Mouse (Mus musculus) stomach, postnatal 0 days (tissue): ENCODE results near the gene Nebl. TPM values are rescaled to one million over a fixed set of nuclear protein-coding genes. Genes with fewer than 3 reads are reported as not detected.

Experiments
- ATAC-seq: fragments of 200-750 bp; cut with Nextera tagmentation; 2 replicates; pipeline ENCODE4 v1.8.0; 2017; ENCODE audit not compliant: low FRiP score, low TSS enrichment
- DNase-seq: peaks from one replicate; pipeline ENCODE4 v3.0.0-alpha.2; 2016; ENCODE audit warnings: low spot score
- H3K27ac ChIP-seq: fragments of 300-500 bp; sonication (generic); replicated peaks from 2 replicates; pipeline ENCODE4 v1.5.1; 2014; ENCODE audit warnings: mild to moderate bottlenecking, control low read depth
- H3K27me3 ChIP-seq: fragments of 300-500 bp; sonication (generic); 2 replicates; pipeline ENCODE4 v1.6.1; 2014; ENCODE audit warnings: low read length; ENCODE audit not compliant: control insufficient read depth, insufficient read depth
- H3K36me3 ChIP-seq: fragments of 300-500 bp; sonication (generic); 2 replicates; pipeline ENCODE4 v1.6.1; 2014; ENCODE audit warnings: low read length, mixed read lengths; ENCODE audit not compliant: control insufficient read depth, insufficient read depth
- H3K4me1 ChIP-seq: fragments of 300-500 bp; sonication (generic); replicated peaks from 2 replicates; pipeline ENCODE4 v1.6.1; 2014; ENCODE audit warnings: antibody characterized with exemption; ENCODE audit not compliant: control insufficient read depth, insufficient read depth
- H3K4me2 ChIP-seq: fragments of 300-500 bp; sonication (generic); replicated peaks from 2 replicates; pipeline ENCODE4 v1.6.1; 2014; ENCODE audit warnings: low read depth, mild to moderate bottlenecking, control low read depth, moderate library complexity
- H3K4me3 ChIP-seq: fragments of 300-500 bp; sonication (generic); 2 replicates; pipeline ENCODE4 v1.5.1; 2014; ENCODE audit warnings: low read depth, low read length, control low read depth
- H3K9ac ChIP-seq: fragments of 300-500 bp; sonication (generic); 2 replicates; pipeline ENCODE4 v1.6.1; 2014; ENCODE audit warnings: mild to moderate bottlenecking, low read length, control low read depth, mixed read lengths
- H3K9me3 ChIP-seq: fragments of 300-500 bp; sonication (generic); 2 replicates; pipeline ENCODE4 v1.6.1; 2016; ENCODE audit warnings: low read length; ENCODE audit not compliant: control insufficient read depth
- CTCF ChIP-seq: IDR thresholded peaks from 2 replicates; pipeline ENCODE4 v1.5.1; 2016; ENCODE audit warnings: antibody characterized with exemption, low read depth, mild to moderate bottlenecking, moderate library complexity
- EP300 ChIP-seq: optimal IDR thresholded peaks from 2 replicates; pipeline ENCODE3; 2016; ENCODE audit warnings: antibody characterized with exemption
- WGBS: fragments of 180-500 bp; shearing (Covaris S2); extraction: QIAGEN DNeasy Blood & Tissue Kit; methylation state at CpG from one replicate; pipeline ENCODE4 v1.1.7; 2014; 5-methylcytosine and 5-hydroxymethylcytosine counted together
- polyA plus RNA-seq: library from polyadenylated mRNA; unstranded; fragments of >200 nt; fragmentation: Nextera tagmentation; extraction: Ambion mirVana; gene quantifications from 2 replicates; pipeline ENCODE4 v1.2.1, GENCODE M21; 2015

Gene Nebl
- polyA plus RNA-seq, 1 experiment from 2014 or later, result 7.9 TPM

- Histone ChIP-seq H3K36me3 (no peaks in the 10 kb centered on the region), H3K27ac (no peak overlapping the region), H3K9ac (no peak overlapping the region), H3K4me1 (no peaks in the 10 kb centered on the region), H3K4me3 (no peak overlapping the region), H3K27me3 (no peaks in the 10 kb centered on the region), H3K9me3 (no peaks in the 10 kb centered on the region), H3K4me2 (no peak overlapping the region)
- no peak for ATAC-seq
- no peak for DNase-seq
- 30% methylated on average over 2 of the region's 2 CpGs for WGBS
- TF ChIP-seq CTCF (no peak), EP300 (no peak)
Measured at GRCm38 (mm10) chr2:17597932-17598331, 133.3 kb downstream of the Nebl start.

- no peak for TF ChIP-seq CTCF
- no peak for TF ChIP-seq EP300
- Histone ChIP-seq H3K4me2 (no peak overlapping the region), H3K9me3 (no peaks in the 10 kb centered on the region), H3K27me3 (no peaks in the 10 kb centered on the region), H3K4me3 (no peak overlapping the region), H3K36me3 (no peaks in the 10 kb centered on the region), H3K9ac (no peak overlapping the region), H3K27ac (no peak overlapping the region), H3K4me1 (no peaks in the 10 kb centered on the region)
- DNase-seq, result no peak
- ATAC-seq, result no peak
- WGBS, result 85% methylated on average over 3 of the region's 3 CpGs
Measured at GRCm38 (mm10) chr2:17589669-17590068, 141.6 kb downstream of the Nebl start.

- no peak overlapping the region for H3K27ac ChIP-seq
- no peak overlapping the region for H3K4me3 ChIP-seq
- TF ChIP-seq EP300 (no peak), CTCF (no peak)
- H3K9me3 ChIP-seq, result no peaks in the 10 kb centered on the region
- no peak overlapping the region for H3K9ac ChIP-seq
- DNase-seq (no peak), ATAC-seq (no peak)
- H3K4me2 ChIP-seq, result no peak overlapping the region
- H3K27me3 ChIP-seq, result no peaks in the 10 kb centered on the region
- H3K4me1 ChIP-seq, result no peaks in the 10 kb centered on the region
- H3K36me3 ChIP-seq, result no peaks in the 10 kb centered on the region
- WGBS, result 75% methylated on average over 6 of the region's 6 CpGs
Measured at GRCm38 (mm10) chr2:17585329-17585992, 145.8 kb downstream of the Nebl start.

GRCm38 (mm10) chr2:17575648-17576047, 155.6 kb downstream of the Nebl start:
- ATAC-seq (no peak), DNase-seq (no peak)
- Histone ChIP-seq H3K27me3 (no peaks in the 10 kb centered on the region), H3K9ac (no peak overlapping the region), H3K27ac (no peak overlapping the region), H3K4me2 (no peak overlapping the region), H3K36me3 (no peaks in the 10 kb centered on the region), H3K4me1 (no peaks in the 10 kb centered on the region), H3K4me3 (no peak overlapping the region), H3K9me3 (no peaks in the 10 kb centered on the region)
- WGBS, result 65% methylated on average over 3 of the region's 3 CpGs
- TF ChIP-seq EP300, result no peak
- no peak for TF ChIP-seq CTCF

DNA sequence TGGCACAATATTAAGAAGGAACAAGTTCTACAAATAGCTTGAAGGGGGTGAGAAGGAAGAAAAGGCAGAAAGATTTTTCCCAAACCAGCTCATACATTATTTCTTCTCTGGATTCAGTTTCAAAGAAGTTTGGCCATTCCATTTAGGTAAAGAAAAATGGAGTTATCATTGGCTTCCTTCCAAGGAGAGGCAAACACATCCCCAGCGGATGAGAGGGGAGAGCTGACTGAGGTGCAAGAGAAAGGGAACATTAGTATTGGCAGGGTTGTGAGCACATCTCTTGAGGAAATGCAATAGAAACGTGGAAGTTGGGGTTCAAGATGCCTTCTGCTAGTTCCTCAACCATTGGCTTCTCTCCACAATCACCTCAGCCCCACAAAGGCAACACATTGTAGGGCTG, 159.5 kb downstream of the Nebl start:
- no peak for DNase-seq
- Histone ChIP-seq H3K4me2 (no peak overlapping the region), H3K27ac (no peak overlapping the region), H3K4me1 (no peaks in the 10 kb centered on the region), H3K9ac (no peak overlapping the region), H3K27me3 (no peaks in the 10 kb centered on the region), H3K4me3 (no peak overlapping the region), H3K36me3 (no peaks in the 10 kb centered on the region), H3K9me3 (no peaks in the 10 kb centered on the region)
- TF ChIP-seq CTCF, result no peak
- no peak for TF ChIP-seq EP300
- ATAC-seq, result no peak
- 56% methylated on average over 2 of the region's 2 CpGs for WGBS

DNA sequence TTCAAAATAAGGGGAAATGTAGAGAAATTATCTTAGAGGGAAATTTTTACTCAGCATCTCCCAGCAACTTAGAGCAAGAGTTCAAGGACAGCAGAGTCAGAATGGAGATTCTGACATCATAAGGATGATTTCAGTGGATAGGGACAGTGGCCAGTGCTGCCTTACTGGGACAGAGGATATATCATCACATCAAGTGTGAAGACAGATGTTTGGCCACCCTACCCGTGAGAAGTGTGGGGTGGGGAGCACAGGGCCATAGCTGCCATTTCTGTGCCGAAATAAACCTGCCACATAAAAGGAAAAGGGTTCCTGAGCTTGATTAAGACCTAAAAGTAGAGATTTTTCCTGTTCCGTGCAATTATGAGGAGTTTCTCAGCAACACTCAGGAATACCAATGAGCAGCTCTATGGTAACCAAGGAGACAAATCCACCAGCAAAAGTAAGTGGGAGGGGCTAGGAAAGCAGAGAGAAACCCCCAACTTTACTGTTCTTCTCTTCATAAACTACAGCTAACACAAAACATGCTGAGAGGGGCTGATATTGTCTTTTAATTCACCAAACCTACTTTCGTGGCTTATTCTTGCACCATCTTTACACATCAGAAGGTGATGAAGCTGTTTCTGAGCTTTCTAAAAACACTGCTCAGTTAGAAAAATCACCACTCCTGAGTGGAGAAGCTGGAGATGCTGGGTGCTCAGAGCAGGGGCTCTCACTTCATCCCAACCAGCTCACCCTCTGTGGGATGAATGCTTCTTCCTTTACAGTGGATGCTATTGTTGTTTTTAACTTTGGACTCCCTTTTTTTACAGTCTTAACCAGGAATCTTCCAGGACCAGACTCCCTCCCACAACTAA, 172.1 kb downstream of the Nebl start:
- Histone ChIP-seq H3K9ac (no peak overlapping the region), H3K4me3 (no peak overlapping the region), H3K4me1 (no peaks in the 10 kb centered on the region), H3K27ac (no peak overlapping the region), H3K27me3 (no peaks in the 10 kb centered on the region), H3K9me3 (no peaks in the 10 kb centered on the region), H3K36me3 (no peaks in the 10 kb centered on the region), H3K4me2 (no peak overlapping the region)
- TF ChIP-seq CTCF (no peak), EP300 (no peak)
- 74% methylated on average over 4 of the region's 4 CpGs for WGBS
- DNase-seq (no peak), ATAC-seq (no peak)
